Mouse (Mus musculus) limb, embryonic 14.5 days (tissue): ENCODE results near the gene Ranbp3. TPM values are rescaled to one million over a fixed set of nuclear protein-coding genes. Genes with fewer than 3 reads are reported as not detected.

Experiments
- ATAC-seq: fragments of 200-750 bp; cut with Nextera tagmentation; 2 replicates; pipeline ENCODE4 v1.8.0; 2017; ENCODE audit warnings: low read depth, moderate number of reproducible peaks, moderate TSS enrichment; ENCODE audit not compliant: low FRiP score
- DNase-seq: peaks from one replicate; pipeline ENCODE4 v3.0.0-alpha.2; 2015; ENCODE audit warnings: low spot score
- H3K27ac ChIP-seq: fragments of 300-500 bp; sonication (generic); replicated peaks from 2 replicates; pipeline ENCODE4 v1.5.1; 2014; ENCODE audit warnings: low read depth, mild to moderate bottlenecking, low read length, moderate library complexity, mixed read lengths
- H3K27me3 ChIP-seq: fragments of 300-500 bp; sonication (generic); 2 replicates; pipeline ENCODE4 v1.6.1; 2014; ENCODE audit warnings: low read length, mixed read lengths; ENCODE audit not compliant: control insufficient read depth, insufficient read depth
- H3K36me3 ChIP-seq: fragments of 300-500 bp; sonication (generic); 2 replicates; pipeline ENCODE4 v1.6.1; 2014; ENCODE audit warnings: mild to moderate bottlenecking, low read length, moderate library complexity, mixed read lengths; ENCODE audit not compliant: control insufficient read depth, insufficient read depth
- H3K4me1 ChIP-seq: fragments of 300-500 bp; sonication (generic); 2 replicates; pipeline ENCODE4 v1.6.1; 2014; ENCODE audit warnings: antibody characterized with exemption, low read length, mixed read lengths; ENCODE audit not compliant: control insufficient read depth, insufficient read depth
- H3K4me2 ChIP-seq: fragments of 300-500 bp; sonication (generic); replicated peaks from 2 replicates; pipeline ENCODE4 v1.6.1; 2014; ENCODE audit warnings: low read depth, mild to moderate bottlenecking, low read length, moderate library complexity; ENCODE audit not compliant: severe bottlenecking
- H3K4me3 ChIP-seq: fragments of 300-500 bp; sonication (generic); replicated peaks from 2 replicates; pipeline ENCODE4 v1.5.1; 2014; ENCODE audit warnings: low read length
- H3K9ac ChIP-seq: fragments of 300-500 bp; sonication (generic); 2 replicates; pipeline ENCODE4 v1.6.1; 2014; ENCODE audit warnings: mild to moderate bottlenecking, low read depth, low read length, moderate library complexity; ENCODE audit not compliant: severe bottlenecking
- H3K9me3 ChIP-seq: fragments of 300-500 bp; sonication (generic); 2 replicates; pipeline ENCODE4 v1.6.1; 2016; ENCODE audit warnings: low read length; ENCODE audit not compliant: control insufficient read depth
- POLR2A ChIP-seq: fragments of 200-500 bp; IDR thresholded peaks from 2 replicates; pipeline ENCODE4 v1.8.0; 2012; ENCODE audit warnings: inconsistent platforms, mild to moderate bottlenecking, moderate library complexity, borderline replicate concordance; ENCODE audit not compliant: insufficient read depth, insufficient read length; ENCODE audit errors: extremely low read depth
- WGBS: fragments of 180-500 bp; shearing (Covaris S2); extraction: QIAGEN DNeasy Blood & Tissue Kit; methylation state at CpG from one replicate; pipeline ENCODE4 v1.1.7; 2014; 5-methylcytosine and 5-hydroxymethylcytosine counted together
- polyA plus RNA-seq, 2 experiments: library from polyadenylated mRNA; depleted of rRNA in 1 of 2; stranded (reverse) in 1 of 2; unstranded in 1 of 2; fragments of >200 nt; fragmentation: Nextera tagmentation in 1 of 2; extraction: Ambion mirVana in 1 of 2; gene quantifications; 2 replicates each; pipeline versions ENCODE4 v1.2.1 to v1.2.3; 2012 to 2014

Gene Ranbp3
- polyA plus RNA-seq, 2 experiments, result 86.3 to 139 TPM

- no peak overlapping the region for H3K4me3 ChIP-seq
- no peak for TF ChIP-seq POLR2A
- ATAC-seq (no peak), DNase-seq (no peak)
- peaks cover 74% of the 10 kb centered on the region for H3K36me3 ChIP-seq
- 94% methylated on average over 4 of the region's 4 CpGs for WGBS
- H3K27ac ChIP-seq, result no peak overlapping the region
- H3K9ac ChIP-seq, result no peak overlapping the region
- H3K9me3 ChIP-seq, result no peaks in the 10 kb centered on the region
- H3K4me1 ChIP-seq, result no peaks in the 10 kb centered on the region
- H3K4me2 ChIP-seq, result no peak overlapping the region
- H3K27me3 ChIP-seq, result no peaks in the 10 kb centered on the region
These were observed 13.7 kb downstream of the Ranbp3 start for GRCm38 (mm10) chr17:56686801-56687200.

GRCm38 (mm10) chr17:56688045-56688444, 15.0 kb downstream of the Ranbp3 start:
- no peak for TF ChIP-seq POLR2A
- no peaks in the 10 kb centered on the region for H3K27me3 ChIP-seq
- ATAC-seq, result no peak
- no peak overlapping the region for H3K9ac ChIP-seq
- H3K4me1 ChIP-seq, result no peaks in the 10 kb centered on the region
- no peak overlapping the region for H3K4me2 ChIP-seq
- no peak overlapping the region for H3K4me3 ChIP-seq
- H3K9me3 ChIP-seq, result no peaks in the 10 kb centered on the region
- no peak overlapping the region for H3K27ac ChIP-seq
- DNase-seq, result no peak
- H3K36me3 ChIP-seq, result peaks cover 74% of the 10 kb centered on the region

GRCm38 (mm10) chr17:56688689-56689088, 15.6 kb downstream of the Ranbp3 start:
- TF ChIP-seq POLR2A, result no peak
- H3K4me2 ChIP-seq, result no peak overlapping the region
- no peak overlapping the region for H3K4me3 ChIP-seq
- H3K9ac ChIP-seq, result no peak overlapping the region
- ATAC-seq (no peak), DNase-seq (no peak)
- WGBS, result 89% methylated on average over 2 of the region's 2 CpGs
- no peaks in the 10 kb centered on the region for H3K27me3 ChIP-seq
- no peaks in the 10 kb centered on the region for H3K9me3 ChIP-seq
- H3K4me1 ChIP-seq, result 0 out of 2 replicates have a peak, but pooled peaks cover 1% of the 10 kb centered on the region
- peaks cover 78% of the 10 kb centered on the region for H3K36me3 ChIP-seq
- no peak overlapping the region for H3K27ac ChIP-seq

GRCm38 (mm10) chr17:56693395-56693794, 20.3 kb downstream of the Ranbp3 start:
- no peak for DNase-seq
- no peak overlapping the region for H3K4me3 ChIP-seq
- H3K36me3 ChIP-seq, result peaks cover 86% of the 10 kb centered on the region
- H3K4me2 ChIP-seq, result no peak overlapping the region
- TF ChIP-seq POLR2A, result no peak
- H3K9ac ChIP-seq, result no peak overlapping the region
- 47% methylated on average over 1 of the region's 1 CpGs for WGBS
- peak; percentile 23; the same call in 1 of the 2 replicates for ATAC-seq
- H3K4me1 ChIP-seq, result 0 out of 2 replicates have a peak, but pooled peaks cover 3% of the 10 kb centered on the region
- 0 out of 2 replicates have a peak overlapping the region, but pooled peaks have one; percentile 30 for H3K27ac ChIP-seq
- no peaks in the 10 kb centered on the region for H3K27me3 ChIP-seq
- no peaks in the 10 kb centered on the region for H3K9me3 ChIP-seq

- TF ChIP-seq POLR2A, result no peak
- H3K27me3 ChIP-seq, result no peaks in the 10 kb centered on the region
- no peak overlapping the region for H3K9ac ChIP-seq
- peak; percentile 35 for ATAC-seq
- 35% methylated on average over 6 of the region's 6 CpGs for WGBS
- no peaks in the 10 kb centered on the region for H3K9me3 ChIP-seq
- peaks cover 86% of the 10 kb centered on the region for H3K36me3 ChIP-seq
- no peak overlapping the region for H3K4me2 ChIP-seq
- H3K4me3 ChIP-seq, result no peak overlapping the region
- no peak overlapping the region for H3K27ac ChIP-seq
- peak; percentile 74 for DNase-seq
- 0 out of 2 replicates have a peak, but pooled peaks cover 3% of the 10 kb centered on the region for H3K4me1 ChIP-seq
These were observed 20.8 kb downstream of the Ranbp3 start for GRCm38 (mm10) chr17:56693851-56694310.

GRCm38 (mm10) chr17:56700451-56700850, 27.4 kb downstream of the Ranbp3 start:
- ATAC-seq, result no peak
- Histone ChIP-seq H3K27ac (no peak overlapping the region), H3K4me3 (no peak overlapping the region), H3K9ac (no peak overlapping the region), H3K4me1 (no peaks in the 10 kb centered on the region), H3K27me3 (no peaks in the 10 kb centered on the region), H3K36me3 (peaks cover 96% of the 10 kb centered on the region), H3K9me3 (no peaks in the 10 kb centered on the region), H3K4me2 (no peak overlapping the region)
- DNase-seq, result no peak
- no peak for TF ChIP-seq POLR2A
- 70% methylated on average over 2 of the region's 2 CpGs for WGBS
